Mouse (Mus musculus) liver, embryonic 11.5 days (tissue): Measurements from ENCODE around the gene Il22ra2. TPM values are rescaled to one million over a fixed set of nuclear protein-coding genes. Genes with fewer than 3 reads are reported as not detected.

Experiments
- ATAC-seq: fragments of 200-750 bp; cut with Nextera tagmentation; replicated peaks from 2 replicates; pipeline ENCODE4 v1.8.0; 2017; ENCODE audit warnings: moderate number of reproducible peaks, mild to moderate bottlenecking, moderate TSS enrichment, moderate library complexity; ENCODE audit not compliant: low FRiP score
- DNase-seq: peaks from one replicate; pipeline ENCODE4 v3.0.0-alpha.2; 2017; ENCODE audit warnings: low spot score
- H3K27ac ChIP-seq: fragments of 300-500 bp; sonication (generic); 2 replicates; pipeline ENCODE4 v1.5.1; 2014; ENCODE audit warnings: mild to moderate bottlenecking, low read depth, low read length, control low read depth
- H3K27me3 ChIP-seq: fragments of 300-500 bp; sonication (generic); replicated peaks from 2 replicates; pipeline ENCODE4 v1.6.1; 2014; ENCODE audit warnings: low read length, mixed read lengths; ENCODE audit not compliant: control insufficient read depth, insufficient read depth
- H3K36me3 ChIP-seq: fragments of 300-500 bp; sonication (generic); 2 replicates; pipeline ENCODE4 v1.6.1; 2014; ENCODE audit warnings: mild to moderate bottlenecking, low read length, moderate library complexity, mixed read lengths; ENCODE audit not compliant: control insufficient read depth, insufficient read depth
- H3K4me1 ChIP-seq: fragments of 300-500 bp; sonication (generic); replicated peaks from 2 replicates; pipeline ENCODE4 v1.6.1; 2014; ENCODE audit warnings: low read length, mixed read lengths; ENCODE audit not compliant: control insufficient read depth, insufficient read depth
- H3K4me2 ChIP-seq: fragments of 300-500 bp; sonication (generic); 2 replicates; pipeline ENCODE4 v1.6.1; 2014; ENCODE audit warnings: mild to moderate bottlenecking, control low read depth, moderate library complexity
- H3K4me3 ChIP-seq: fragments of 300-500 bp; sonication (generic); 2 replicates; pipeline ENCODE4 v1.5.1; 2014; ENCODE audit warnings: low read depth, low read length, control low read depth
- H3K9ac ChIP-seq: fragments of 300-500 bp; sonication (generic); 2 replicates; pipeline ENCODE4 v1.6.1; 2014; ENCODE audit warnings: low read depth, low read length, control low read depth
- H3K9me3 ChIP-seq: fragments of 300-500 bp; sonication (generic); 2 replicates; pipeline ENCODE4 v1.6.1; 2016; ENCODE audit warnings: low read length, inconsistent platforms, mixed read lengths; ENCODE audit not compliant: control insufficient read depth
- WGBS: fragments of 180-500 bp; shearing (Covaris S2); extraction: QIAGEN DNeasy Blood & Tissue Kit; methylation state at CpG from one replicate; pipeline ENCODE4 v1.1.7; 2014; 5-methylcytosine and 5-hydroxymethylcytosine counted together
- polyA plus RNA-seq: library from polyadenylated mRNA; unstranded; fragments of >200 nt; fragmentation: Nextera tagmentation; extraction: Ambion mirVana; gene quantifications from 2 replicates; pipeline ENCODE4 v1.2.1, GENCODE M21; 2014

Gene Il22ra2
- not detected in 2 replicates for polyA plus RNA-seq

DNA sequence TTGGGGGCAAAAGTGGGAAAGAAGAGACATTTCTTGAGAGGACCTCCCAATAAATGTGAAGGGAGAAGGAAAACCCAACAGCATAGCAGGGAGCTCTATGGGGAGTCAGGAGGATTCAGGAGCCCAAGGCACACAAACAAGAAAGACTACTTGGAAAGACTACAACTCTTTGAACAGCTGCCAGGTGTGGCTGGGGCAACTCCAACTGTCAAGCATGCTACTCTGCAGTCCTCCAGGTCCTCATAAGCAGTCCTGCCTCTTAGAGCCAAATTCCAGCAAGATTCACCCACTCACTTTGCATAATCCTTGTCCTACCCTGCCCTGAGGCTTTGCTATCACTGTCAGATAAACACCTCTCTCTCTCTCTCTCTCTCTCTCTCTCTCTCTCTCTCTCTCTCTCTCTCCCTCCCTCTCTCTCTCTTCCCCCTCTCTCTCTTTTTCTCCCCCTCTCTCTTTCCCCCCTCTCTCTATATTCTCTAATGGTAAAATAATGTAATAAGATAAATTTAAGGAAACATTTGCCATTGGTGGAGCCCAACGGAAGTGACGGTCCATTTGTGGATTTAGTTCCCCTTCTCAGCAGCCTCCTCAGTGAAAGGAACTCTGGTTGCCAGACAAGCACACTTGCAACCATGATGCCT is at the start of gene Il22ra2:
Gene Il22ra2, plus strand, starts transcription at position 591 of the 641 bp plus-strand sequence.
- H3K27ac ChIP-seq = no peak within 1 kb of the TSS
- H3K4me3 ChIP-seq = no peak within 1 kb of the TSS
- no peaks in the 10 kb centered on the region for H3K9me3 ChIP-seq
- H3K27me3 ChIP-seq = no peaks in the 10 kb centered on the region
- WGBS = 71% methylated on average over 2 of the region's 2 CpGs
- no peak within 1 kb of the TSS for H3K9ac ChIP-seq
- H3K4me1 ChIP-seq = no peaks in the 10 kb centered on the region
- DNase-seq (no peak), ATAC-seq (no peak)
- no peaks in the 10 kb centered on the region for H3K36me3 ChIP-seq
- no peak within 1 kb of the TSS for H3K4me2 ChIP-seq

GRCm38 (mm10) chr10:19577571-19577970 is 44.2 kb upstream of the Il22ra2 start:
- Histone ChIP-seq H3K27me3 (no peaks in the 10 kb centered on the region), H3K9ac (no peak overlapping the region), H3K4me1 (0 out of 2 replicates have a peak, but pooled peaks cover 3% of the 10 kb centered on the region), H3K27ac (no peak overlapping the region), H3K4me2 (no peak overlapping the region), H3K4me3 (no peak overlapping the region), H3K9me3 (no peaks in the 10 kb centered on the region), H3K36me3 (no peaks in the 10 kb centered on the region)
- DNase-seq (no peak), ATAC-seq (no peak)
- WGBS = 89% methylated on average over 3 of the region's 3 CpGs

GRCm38 (mm10) chr10:19578001-19578400 is 43.8 kb upstream of the Il22ra2 start:
- WGBS = 74% methylated on average over 6 of the region's 6 CpGs
- no peak overlapping the region for H3K4me3 ChIP-seq
- no peak for ATAC-seq

GRCm38 (mm10) chr10:19578409-19578986 is 43.3 kb upstream of the Il22ra2 start:
- H3K9me3 ChIP-seq = no peaks in the 10 kb centered on the region
- no peak overlapping the region for H3K4me2 ChIP-seq
- DNase-seq (no peak), ATAC-seq (no peak)
- 76% methylated on average over 9 of the region's 9 CpGs for WGBS
- H3K36me3 ChIP-seq = no peaks in the 10 kb centered on the region
- no peak overlapping the region for H3K9ac ChIP-seq
- H3K4me1 ChIP-seq = peaks cover 8% of the 10 kb centered on the region
- H3K27ac ChIP-seq = no peak overlapping the region
- H3K27me3 ChIP-seq = no peaks in the 10 kb centered on the region
- no peak overlapping the region for H3K4me3 ChIP-seq

More at GRCm38 (mm10) chr10:19578001-19578400, 43.8 kb upstream of the Il22ra2 start:
- H3K4me2 ChIP-seq = no peak overlapping the region
- H3K36me3 ChIP-seq = no peaks in the 10 kb centered on the region
- DNase-seq = no peak
- peaks cover 3% of the 10 kb centered on the region; the same call in 1 of the 2 replicates for H3K4me1 ChIP-seq
- H3K9ac ChIP-seq = no peak overlapping the region
- no peaks in the 10 kb centered on the region for H3K27me3 ChIP-seq
- no peak overlapping the region for H3K27ac ChIP-seq
- H3K9me3 ChIP-seq = no peaks in the 10 kb centered on the region

DNA sequence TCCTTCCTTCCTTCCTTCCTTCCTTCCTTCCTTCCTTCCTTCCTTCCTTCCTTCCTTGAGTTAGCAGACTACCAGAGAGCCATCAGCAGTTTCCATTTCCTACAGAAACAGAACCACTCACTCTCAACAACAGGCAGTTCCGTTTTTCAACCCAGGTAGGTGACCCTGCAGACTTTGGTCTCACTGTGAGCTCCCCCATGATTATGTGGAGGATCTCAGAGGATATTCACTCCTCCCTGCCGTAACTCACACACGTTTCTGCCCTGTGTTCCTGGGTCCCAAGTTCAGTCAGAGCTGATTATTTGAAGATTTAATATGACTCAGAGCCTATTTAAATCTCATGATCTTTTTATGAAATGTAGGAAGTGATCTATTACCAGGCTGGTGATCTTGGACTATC is 41.1 kb upstream of the Il22ra2 start:
- ATAC-seq = no peak

DNA sequence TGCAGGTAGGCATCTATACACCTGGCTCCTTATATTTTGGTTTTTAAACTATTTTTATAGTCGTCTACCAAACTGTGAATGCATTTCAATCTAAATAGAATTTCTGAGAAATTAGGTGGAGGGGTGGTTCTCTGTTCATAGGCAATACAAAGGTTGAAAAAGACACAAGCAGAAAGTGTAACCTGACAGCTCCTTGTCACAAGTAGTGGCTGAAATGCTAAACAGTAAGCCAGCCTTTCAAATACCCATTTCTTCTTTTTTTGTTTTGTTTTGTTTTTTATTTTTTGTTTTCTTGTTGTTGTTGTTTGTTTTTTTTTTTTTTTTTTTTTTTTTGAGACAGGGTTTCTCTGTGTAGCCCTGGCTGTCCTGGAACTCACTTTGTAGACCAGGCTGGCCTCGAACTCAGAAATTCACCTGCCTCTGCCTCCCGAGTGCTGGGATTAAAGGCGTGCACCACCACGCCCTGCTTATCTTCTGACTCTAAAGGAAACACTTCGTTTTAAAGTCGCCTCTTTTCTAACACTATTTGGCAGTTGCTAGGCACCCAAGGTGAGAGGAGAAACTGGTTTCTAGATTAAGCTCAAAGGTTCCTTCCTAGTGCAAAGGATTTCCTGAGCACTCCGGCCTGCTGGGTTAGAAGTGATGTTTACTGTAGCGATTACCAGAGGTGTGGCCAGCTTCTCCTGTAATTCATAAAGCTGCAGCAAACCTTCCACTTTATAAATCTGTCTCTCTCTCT is 39.8 kb upstream of the Il22ra2 start:
- H3K36me3 ChIP-seq = no peaks in the 10 kb centered on the region
- no peaks in the 10 kb centered on the region for H3K9me3 ChIP-seq
- DNase-seq (no peak), ATAC-seq (no peak)
- H3K4me3 ChIP-seq = no peak overlapping the region
- H3K4me1 ChIP-seq = peaks cover 28% of the 10 kb centered on the region
- H3K27ac ChIP-seq = peak overlapping the region; percentile 78
- H3K9ac ChIP-seq = no peak overlapping the region
- H3K27me3 ChIP-seq = no peaks in the 10 kb centered on the region
- WGBS = 47% methylated on average over 9 of the region's 9 CpGs
- no peak overlapping the region for H3K4me2 ChIP-seq

More for the DNA sequence above, 41.1 kb upstream of the Il22ra2 start:
- Histone ChIP-seq H3K27ac (no peak overlapping the region), H3K36me3 (no peaks in the 10 kb centered on the region), H3K9ac (no peak overlapping the region), H3K27me3 (no peaks in the 10 kb centered on the region), H3K4me3 (no peak overlapping the region), H3K4me2 (no peak overlapping the region), H3K4me1 (peaks cover 26% of the 10 kb centered on the region), H3K9me3 (no peaks in the 10 kb centered on the region)
- DNase-seq = no peak
- WGBS = 70% methylated on average over 3 of the region's 3 CpGs

DNA sequence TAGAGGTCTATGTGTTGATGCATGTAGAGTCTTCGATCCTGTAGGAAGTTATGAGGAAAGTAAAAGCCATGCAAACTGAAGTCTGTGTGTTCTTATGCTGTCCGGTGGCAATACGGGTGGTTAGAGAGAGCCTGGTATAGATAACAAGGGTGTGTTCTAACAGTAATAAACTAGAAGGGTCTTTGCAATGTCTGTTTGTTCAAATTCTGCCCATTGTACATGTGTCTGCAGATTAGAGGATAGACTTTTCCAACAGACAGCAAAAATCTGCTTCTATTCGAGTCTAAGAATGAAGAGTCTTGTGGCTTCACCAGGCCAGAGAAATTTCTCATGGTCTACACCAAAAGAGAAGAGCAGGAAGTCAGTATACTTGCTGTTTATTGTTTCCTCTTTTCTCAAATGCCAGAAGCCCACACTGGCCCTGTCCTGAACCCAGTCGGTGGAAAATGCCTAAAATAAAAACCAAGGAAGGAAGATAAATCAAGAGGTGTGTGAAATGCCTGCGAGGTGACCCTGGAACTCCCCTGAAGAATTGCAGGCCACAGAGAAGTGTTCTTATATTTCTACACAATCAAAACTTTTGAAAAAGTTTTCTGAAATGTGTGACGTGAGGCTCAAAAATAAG is 38.9 kb upstream of the Il22ra2 start:
- Histone ChIP-seq H3K4me3 (no peak overlapping the region), H3K4me2 (peak overlapping the region; percentile 26; the same call in 1 of the 2 replicates), H3K27me3 (no peaks in the 10 kb centered on the region), H3K9me3 (no peaks in the 10 kb centered on the region), H3K9ac (no peak overlapping the region), H3K27ac (peak overlapping the region; percentile 78), H3K4me1 (peaks cover 28% of the 10 kb centered on the region), H3K36me3 (no peaks in the 10 kb centered on the region)
- 42% methylated on average over 7 of the region's 7 CpGs for WGBS
- ATAC-seq (peak; percentile 46; the same call in 1 of the 2 replicates), DNase-seq (no peak)

GRCm38 (mm10) chr10:19584064-19584463 is 37.7 kb upstream of the Il22ra2 start:
- H3K27ac ChIP-seq = peak overlapping the region; percentile 83

More at GRCm38 (mm10) chr10:19584064-19584463, 37.7 kb upstream of the Il22ra2 start:
- no peaks in the 10 kb centered on the region for H3K36me3 ChIP-seq
- H3K9me3 ChIP-seq = no peaks in the 10 kb centered on the region
- DNase-seq = no peak
- peak overlapping the region; percentile 20; the same call in 1 of the 2 replicates for H3K4me2 ChIP-seq
- WGBS = 45% methylated on average over 2 of the region's 2 CpGs
- H3K4me1 ChIP-seq = peaks cover 28% of the 10 kb centered on the region
- no peak overlapping the region for H3K4me3 ChIP-seq
- H3K27me3 ChIP-seq = no peaks in the 10 kb centered on the region
- H3K9ac ChIP-seq = no peak overlapping the region
- no peak for ATAC-seq
